Mouse (Mus musculus) heart, postnatal 0 days (tissue): ENCODE measurements at regions not wholly inside any gene's neighbourhood (a gene's known extent, or its start where the extent isn't known, plus 50 kb on each side); places are given as distances from the start of the nearest gene placed in this dataset.

ENCODE experiments used
- ATAC-seq: fragments of 200-750 bp; cut with Nextera tagmentation; 2 replicates; pipeline ENCODE4 v1.8.0; 2017; ENCODE audit warnings: low read depth, moderate number of reproducible peaks, moderate library complexity; ENCODE audit not compliant: insufficient read depth
- DNase-seq: peaks from one replicate; pipeline ENCODE4 v3.0.0-alpha.2; 2016; ENCODE audit warnings: low spot score
- H3K27ac ChIP-seq: fragments of 300-500 bp; sonication (generic); 2 replicates; pipeline ENCODE4 v1.5.1; 2014; ENCODE audit warnings: low read depth, mild to moderate bottlenecking
- H3K27me3 ChIP-seq: fragments of 300-500 bp; sonication (generic); 2 replicates; pipeline ENCODE4 v1.6.1; 2014; ENCODE audit warnings: low read length, mixed read lengths; ENCODE audit not compliant: control insufficient read depth, insufficient read depth
- H3K36me3 ChIP-seq: fragments of 300-500 bp; sonication (generic); replicated peaks from 2 replicates; pipeline ENCODE4 v1.6.1; 2014; ENCODE audit warnings: low read length, mixed read lengths; ENCODE audit not compliant: control insufficient read depth, insufficient read depth
- H3K4me1 ChIP-seq: fragments of 300-500 bp; sonication (generic); 2 replicates; pipeline ENCODE4 v1.6.1; 2014; ENCODE audit warnings: antibody characterized with exemption; ENCODE audit not compliant: control insufficient read depth, insufficient read depth
- H3K4me2 ChIP-seq: fragments of 300-500 bp; sonication (generic); 2 replicates; pipeline ENCODE4 v1.6.1; 2014; ENCODE audit warnings: low read depth, mild to moderate bottlenecking, low read length, moderate library complexity
- H3K4me3 ChIP-seq: fragments of 300-500 bp; sonication (generic); 2 replicates; pipeline ENCODE4 v1.5.1; 2014; ENCODE audit warnings: low read depth, low read length
- H3K9ac ChIP-seq: fragments of 300-500 bp; sonication (generic); replicated peaks from 2 replicates; pipeline ENCODE4 v1.6.1; 2014; ENCODE audit warnings: low read depth, low read length, mixed read lengths
- H3K9me3 ChIP-seq: fragments of 300-500 bp; sonication (generic); replicated peaks from 2 replicates; pipeline ENCODE4 v1.6.1; 2016; ENCODE audit warnings: low read length; ENCODE audit not compliant: control insufficient read depth
- CTCF ChIP-seq: IDR thresholded peaks from 2 replicates; pipeline ENCODE4 v1.5.1; 2016; ENCODE audit warnings: antibody characterized with exemption, control low read depth, low read depth
- EP300 ChIP-seq: IDR thresholded peaks from 2 replicates; pipeline ENCODE4 v1.6.1; 2016; ENCODE audit warnings: antibody characterized with exemption, low read depth
- WGBS: fragments of 180-500 bp; shearing (Covaris S2); extraction: QIAGEN DNeasy Blood & Tissue Kit; methylation state at CpG from one replicate; pipeline ENCODE4 v1.1.7; 2014; 5-methylcytosine and 5-hydroxymethylcytosine counted together

DNA sequence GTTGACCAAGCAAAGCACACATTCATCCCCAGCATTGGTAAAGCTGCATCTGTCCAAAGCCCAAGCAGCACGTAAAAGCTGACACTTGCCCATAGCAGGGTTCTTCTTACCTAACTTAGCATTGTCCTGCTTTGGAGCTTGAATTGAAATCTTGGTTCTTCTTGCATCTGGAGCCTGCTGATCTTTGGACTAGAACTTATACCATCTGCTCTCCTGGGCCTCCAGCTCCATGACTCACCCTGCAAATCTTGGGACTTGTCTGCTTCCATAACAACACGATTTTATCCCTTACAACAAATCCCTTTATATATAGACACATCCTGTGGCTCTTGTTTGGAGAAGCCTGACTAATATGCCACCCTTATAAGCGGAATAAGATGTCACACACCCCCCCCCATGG is 74.1 kb upstream of the Slc22a23 start:
- no peaks in the 10 kb centered on the region for H3K36me3 ChIP-seq
- TF ChIP-seq CTCF, result no peak
- TF ChIP-seq EP300, result no peak
- H3K27ac ChIP-seq, result no peak overlapping the region
- no peak overlapping the region for H3K4me2 ChIP-seq
- 75% methylated on average over 3 of the region's 3 CpGs for WGBS
- ATAC-seq, result no peak
- no peak for DNase-seq
- 0 out of 2 replicates have a peak, but pooled peaks cover under 1% of the 10 kb centered on the region for H3K27me3 ChIP-seq
- no peak overlapping the region for H3K4me3 ChIP-seq
- no peak overlapping the region for H3K9ac ChIP-seq
- H3K9me3 ChIP-seq, result no peaks in the 10 kb centered on the region
- H3K4me1 ChIP-seq, result no peaks in the 10 kb centered on the region

- no peaks in the 10 kb centered on the region for H3K4me1 ChIP-seq
- no peak for ATAC-seq
- no peaks in the 10 kb centered on the region for H3K27me3 ChIP-seq
- H3K4me3 ChIP-seq, result no peak overlapping the region
- TF ChIP-seq EP300 (no peak), CTCF (no peak)
- 75% methylated on average over 2 of the region's 2 CpGs for WGBS
- no peak overlapping the region for H3K9ac ChIP-seq
- H3K9me3 ChIP-seq, result no peaks in the 10 kb centered on the region
- no peak overlapping the region for H3K4me2 ChIP-seq
- H3K36me3 ChIP-seq, result no peaks in the 10 kb centered on the region
- H3K27ac ChIP-seq, result no peak overlapping the region
- DNase-seq, result no peak
These were observed 71.6 kb upstream of the Slc22a23 start for GRCm38 (mm10) chr13:34416603-34417002.

GRCm38 (mm10) chr13:34414533-34414932 is 69.6 kb upstream of the Slc22a23 start:
- Histone ChIP-seq H3K4me2 (no peak overlapping the region), H3K9ac (no peak overlapping the region), H3K27ac (no peak overlapping the region), H3K27me3 (no peaks in the 10 kb centered on the region), H3K9me3 (no peaks in the 10 kb centered on the region), H3K4me1 (no peaks in the 10 kb centered on the region), H3K4me3 (no peak overlapping the region), H3K36me3 (no peaks in the 10 kb centered on the region)
- DNase-seq, result no peak
- no peak for ATAC-seq
- 79% methylated on average over 2 of the region's 2 CpGs for WGBS
- no peak for TF ChIP-seq CTCF
- TF ChIP-seq EP300, result no peak

DNA sequence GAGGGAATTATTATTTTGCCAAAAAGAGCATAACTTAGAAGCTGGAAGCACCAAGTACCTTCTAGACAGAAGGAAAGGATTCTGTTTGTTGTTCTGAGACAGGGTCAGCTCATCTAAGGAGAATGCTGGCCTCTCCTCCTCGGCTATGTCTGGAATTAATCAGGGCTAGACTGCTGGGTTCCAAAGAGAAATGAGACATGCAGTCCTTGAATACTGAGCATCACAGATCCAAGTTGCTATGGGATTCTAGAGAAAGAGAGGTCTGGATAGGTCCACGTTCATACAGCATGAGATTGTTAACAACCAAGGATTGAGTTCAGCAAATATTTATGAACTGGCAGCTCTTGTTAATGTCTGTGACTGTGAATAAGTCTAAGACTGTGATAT is 63.7 kb upstream of the Slc22a23 start:
- no peak overlapping the region for H3K4me3 ChIP-seq
- H3K9me3 ChIP-seq, result no peaks in the 10 kb centered on the region
- 41% methylated on average over 2 of the region's 2 CpGs for WGBS
- no peak overlapping the region for H3K27ac ChIP-seq
- no peak overlapping the region for H3K4me2 ChIP-seq
- TF ChIP-seq CTCF, result no peak
- TF ChIP-seq EP300, result no peak
- H3K27me3 ChIP-seq, result no peaks in the 10 kb centered on the region
- H3K36me3 ChIP-seq, result no peaks in the 10 kb centered on the region
- no peaks in the 10 kb centered on the region for H3K4me1 ChIP-seq
- H3K9ac ChIP-seq, result no peak overlapping the region
- ATAC-seq, result no peak
- no peak for DNase-seq

- Histone ChIP-seq H3K9ac (no peak overlapping the region), H3K9me3 (no peaks in the 10 kb centered on the region), H3K4me1 (no peaks in the 10 kb centered on the region), H3K4me2 (no peak overlapping the region), H3K27ac (no peak overlapping the region), H3K4me3 (no peak overlapping the region), H3K36me3 (no peaks in the 10 kb centered on the region), H3K27me3 (no peaks in the 10 kb centered on the region)
- TF ChIP-seq EP300, result no peak
- TF ChIP-seq CTCF, result peak; percentile 2; the same call in 1 of the 2 replicates
- WGBS, result 38% methylated on average over 4 of the region's 4 CpGs
- peak; percentile 33 for DNase-seq
- no peak for ATAC-seq
These were observed 63.2 kb upstream of the Slc22a23 start for GRCm38 (mm10) chr13:34408007-34408668.

GRCm38 (mm10) chr13:34406291-34406690 is 61.3 kb upstream of the Slc22a23 start:
- H3K4me3 ChIP-seq, result no peak overlapping the region
- no peak overlapping the region for H3K27ac ChIP-seq
- no peaks in the 10 kb centered on the region for H3K27me3 ChIP-seq
- H3K9me3 ChIP-seq, result no peaks in the 10 kb centered on the region
- no peak overlapping the region for H3K4me2 ChIP-seq
- no peaks in the 10 kb centered on the region for H3K4me1 ChIP-seq
- ATAC-seq (no peak), DNase-seq (no peak)
- H3K36me3 ChIP-seq, result no peaks in the 10 kb centered on the region
- H3K9ac ChIP-seq, result no peak overlapping the region
- no peak for TF ChIP-seq CTCF
- no peak for TF ChIP-seq EP300
